Mouse (Mus musculus) midbrain, embryonic 12.5 days (tissue): ENCODE measurements around the gene Hps1. TPM values are rescaled to one million over a fixed set of nuclear protein-coding genes. Genes with fewer than 3 reads are reported as not detected.

ENCODE experiments used
- polyA plus RNA-seq: library from polyadenylated mRNA; unstranded; fragments of >200 nt; fragmentation: Nextera tagmentation; extraction: Ambion mirVana; gene quantifications from 2 replicates; pipeline ENCODE4 v1.2.1, GENCODE M21; 2016

The Hps1 gene
- polyA plus RNA-seq, 1 experiment from 2014 or later: 17.2 TPM

Other genes starting within 250 kb of the Hps1 start
- 0.13 and 0.16 TPM in 2 replicates for gene Loxl4, start 167.2 kb downstream of the Hps1 start, polyA plus RNA-seq
- gene Pyroxd2, start 27.2 kb downstream of the Hps1 start, polyA plus RNA-seq: 0.89 and 2.2 TPM in 2 replicates